Mouse (Mus musculus): ENCODE results near the gene Ogfod3.

DNA sequence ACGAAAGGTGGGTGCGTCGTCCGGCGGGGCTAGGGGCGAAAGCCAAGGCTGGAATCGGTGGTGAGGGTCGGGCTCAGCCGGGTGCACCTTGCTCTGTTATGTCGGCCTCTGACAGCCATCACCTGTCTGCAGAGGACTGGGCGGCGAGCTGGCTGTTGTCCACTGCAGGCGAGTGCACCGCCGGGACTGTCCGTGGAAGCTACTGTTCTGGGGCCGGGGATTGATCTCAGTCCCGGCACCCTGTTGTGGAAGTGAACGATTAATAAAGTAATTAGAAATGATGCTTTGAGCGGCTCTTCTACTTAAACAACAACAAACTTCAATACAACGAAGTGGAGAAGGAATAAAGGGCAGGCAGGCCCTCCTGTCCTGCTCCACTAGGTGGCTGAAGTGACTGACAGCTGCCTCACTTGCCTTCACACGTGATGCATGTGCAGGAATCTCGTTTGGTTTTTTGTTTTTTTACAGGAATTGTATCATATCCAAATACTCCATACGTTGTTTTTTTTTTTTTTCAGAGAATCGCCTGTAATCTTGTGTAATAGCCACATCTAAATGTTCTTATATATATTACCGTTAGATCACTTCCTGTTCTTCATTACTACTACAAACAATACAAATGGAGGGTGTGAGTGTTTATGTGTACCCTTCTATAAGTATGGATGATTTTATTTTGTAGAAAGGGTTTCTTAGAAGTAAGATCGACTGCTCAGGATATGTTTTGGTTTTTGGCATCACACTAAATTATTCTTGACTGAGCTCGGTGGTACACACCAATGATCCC lies 33.0 kb upstream of the Ogfod3 start:
- TF ChIP-seq TBP (IDR thresholded peaks at IDR 0.05; ENCODE audit: low read depth, low read length) (no peak), CTCF (IDR thresholded peaks at IDR 0.05 in 2 of 3, conservative IDR thresholded peaks at IDR 0.05 in 1 of 3; ENCODE audit: control insufficient read depth in 1 of 3, insufficient read depth in 1 of 3, low read depth in 2 of 3, low read length in 3 of 3, poor library complexity in 1 of 3, severe bottlenecking in 1 of 3) (peak; percentile 42 to 54 (median 42)), E2F4 (IDR thresholded peaks at IDR 0.05; ENCODE audit: borderline replicate concordance, low read depth, low read length) (no peak), GABPA (IDR thresholded peaks at IDR 0.05; ENCODE audit: low read depth, low read length) (no peak), EP300 (IDR thresholded peaks at IDR 0.05; ENCODE audit: low read depth in 1 of 2, low read length in 2 of 2) (peak; percentile 11 to 54; a peak in 2 of 4 replicates), ZNF384 (IDR thresholded peaks at IDR 0.05; ENCODE audit: low read depth, low read length) (peak; percentile 69), GATA1 (IDR thresholded peaks at IDR 0.05; ENCODE audit: low read depth, low read length) (no peak), HCFC1 (IDR thresholded peaks at IDR 0.05; ENCODE audit: low read depth, low read length) (no peak; the same call in 1 of the 2 replicates), MAX (IDR thresholded peaks at IDR 0.05; ENCODE audit: low read length) (peak; percentile 91)
